Mouse (Mus musculus) right cerebral cortex, adult 2 months (tissue): ENCODE measurements around the gene Rybp.

ENCODE experiments used
- DNase-seq, 2 experiments: peaks; one replicate each; pipeline ENCODE4 v3.0.0; 2021 to 2022; ENCODE audit warnings: low spot score in 2 of 2

Rybp gene

DNA sequence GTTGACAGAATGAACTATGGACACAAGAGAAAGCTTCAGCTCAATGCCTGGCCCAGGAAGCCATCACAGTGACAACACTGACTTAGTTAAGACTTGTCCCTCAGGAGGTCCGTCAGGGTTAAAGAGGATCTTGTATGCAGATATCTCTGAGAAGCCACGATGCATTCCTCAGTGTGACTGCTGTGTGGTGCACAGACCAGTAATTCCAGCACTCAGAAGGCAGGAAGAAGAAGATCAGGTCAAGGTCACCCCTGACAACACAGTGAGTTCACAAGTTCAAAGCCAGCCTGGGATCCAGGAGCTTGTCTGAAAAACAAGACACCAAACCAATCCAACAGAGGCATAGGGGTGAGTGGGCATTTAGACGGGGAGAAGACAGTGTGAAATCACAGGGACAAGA, 67.3 kb downstream of the Rybp start:
- no peak for DNase-seq

DNA sequence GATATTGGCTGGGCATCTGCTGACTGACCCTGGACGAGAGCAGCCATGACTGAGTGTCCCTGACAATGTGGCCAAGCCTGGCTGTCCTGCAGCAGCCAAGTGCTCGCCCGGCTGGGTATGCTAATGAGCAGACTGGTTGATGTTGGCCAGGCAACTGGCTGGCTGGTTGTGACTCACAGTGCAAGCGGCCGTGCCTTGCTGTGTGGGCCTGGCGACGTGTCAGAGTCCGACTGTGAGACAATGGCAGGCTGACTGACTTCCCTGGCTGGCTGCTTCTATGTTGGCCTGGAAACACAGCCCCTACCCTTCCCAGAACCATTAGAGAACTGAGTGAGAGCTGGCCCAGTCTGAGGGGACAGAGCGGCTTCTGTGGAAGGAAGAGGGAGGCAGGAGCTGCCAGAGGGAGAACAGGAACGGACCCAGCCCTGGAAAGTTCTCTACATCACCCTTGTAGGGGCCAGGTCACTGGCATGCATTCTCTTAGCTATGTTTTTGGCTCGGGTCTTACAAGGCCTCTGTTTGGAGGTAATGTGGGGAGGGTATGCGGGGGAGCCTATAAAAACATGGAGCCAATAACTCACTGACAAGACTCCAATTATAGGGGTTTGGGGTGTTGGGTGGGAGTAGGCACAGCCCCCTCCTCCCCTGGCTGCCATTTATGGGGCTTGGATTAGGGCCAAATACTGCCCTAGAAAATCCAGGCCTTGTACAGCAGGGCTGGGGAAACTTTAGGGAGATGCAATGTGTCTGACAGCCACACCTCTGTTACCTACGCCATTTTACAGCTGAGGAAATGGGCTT, 68.5 kb downstream of the Rybp start:
- DNase-seq = peak; percentile 64 to 76

DNA sequence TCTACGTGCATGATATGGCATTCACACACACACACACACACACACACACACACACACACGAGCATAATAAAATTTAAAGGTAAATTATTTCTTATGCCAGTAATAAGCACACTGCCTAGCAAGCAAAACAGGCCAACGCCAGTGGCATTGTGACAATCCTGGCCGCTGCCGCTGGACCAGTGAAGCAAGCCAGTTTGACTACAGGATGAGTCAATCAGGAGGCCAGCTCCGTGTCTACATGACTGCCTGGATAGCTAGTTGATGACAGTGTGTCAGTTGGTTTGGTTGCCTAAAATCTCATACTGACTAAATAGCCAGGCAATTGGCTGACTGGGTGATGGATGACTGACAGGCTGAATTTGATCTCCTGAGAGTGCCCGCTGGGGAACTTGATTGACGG, 69.8 kb downstream of the Rybp start:
- no peak for DNase-seq

DNA sequence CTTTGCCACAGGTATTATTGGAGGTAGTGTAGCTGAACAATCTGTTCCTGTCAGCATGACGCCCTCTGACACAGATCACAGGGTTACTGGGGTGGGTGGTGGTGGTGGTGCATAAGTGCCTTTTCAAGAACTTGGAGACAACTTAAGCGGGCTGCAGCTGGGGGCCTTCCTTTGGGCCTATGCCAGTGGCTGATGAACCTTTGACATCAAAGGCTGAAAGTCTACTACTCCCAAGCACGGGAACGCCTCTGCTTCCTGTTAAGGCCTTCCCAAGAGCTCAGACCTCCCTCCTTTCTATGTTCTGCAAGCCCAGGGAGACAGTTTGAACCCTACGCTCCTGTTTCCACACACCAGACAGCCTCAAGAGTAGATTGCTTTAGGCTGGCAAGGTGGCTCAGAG, 70.3 kb downstream of the Rybp start:
- DNase-seq = no peak

DNA sequence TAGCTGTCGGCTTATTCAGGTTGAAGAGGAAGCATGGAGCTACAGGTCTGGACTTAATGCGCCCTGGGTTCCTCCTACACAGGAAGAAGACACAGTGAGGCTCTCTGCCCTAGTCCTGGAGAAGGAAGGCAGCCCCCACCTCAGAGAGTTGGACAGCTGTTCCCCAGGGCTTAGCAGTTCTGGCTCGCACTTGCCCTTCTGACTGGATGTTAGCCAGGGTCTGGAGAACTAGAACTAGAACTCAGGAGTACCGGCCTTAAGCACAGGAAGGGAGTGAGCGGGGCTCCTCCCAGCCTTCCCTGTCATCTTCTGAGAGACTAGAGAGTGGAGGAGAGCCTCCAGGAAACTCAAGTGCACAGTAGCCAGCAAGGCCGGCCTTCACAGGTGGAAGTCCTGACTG, 71.5 kb downstream of the Rybp start:
- DNase-seq = no peak

DNA sequence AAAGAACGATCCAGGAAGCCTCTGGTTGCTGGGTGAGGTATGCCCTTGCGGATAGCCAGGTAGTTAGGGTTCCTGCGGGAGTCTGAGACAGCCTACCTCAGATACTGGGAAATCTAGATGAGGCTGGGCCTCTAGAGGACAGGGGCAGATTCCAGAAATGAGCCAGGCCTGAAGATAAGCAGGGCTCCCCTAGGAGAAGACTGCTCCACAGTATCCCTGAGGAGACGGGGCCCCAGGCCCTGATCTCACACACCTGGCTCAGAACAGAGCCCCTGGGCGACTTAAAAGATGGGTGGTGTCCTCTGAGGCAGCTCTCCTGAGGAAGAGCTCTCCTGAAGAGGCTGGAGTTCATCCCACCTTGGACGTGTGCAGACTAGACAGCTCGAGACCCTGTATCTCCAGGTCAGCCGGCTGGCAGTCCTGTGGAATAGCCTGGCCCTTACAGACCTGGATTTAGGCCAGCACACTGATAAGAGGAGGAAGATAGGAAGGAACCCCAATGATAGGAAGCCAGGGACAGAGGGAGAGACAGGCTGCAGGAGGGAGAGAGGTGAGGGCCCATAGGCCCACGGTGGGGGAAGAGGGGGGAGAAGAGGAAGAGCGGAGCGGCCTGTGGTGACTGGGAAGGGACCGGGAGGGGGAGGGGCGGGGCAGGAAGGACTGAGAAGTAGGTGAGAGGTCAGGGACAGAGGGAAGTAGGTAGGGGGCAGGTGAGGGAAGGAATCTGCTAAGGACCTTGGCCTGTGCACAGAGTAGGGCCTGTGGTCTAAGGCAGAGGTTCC, 73.0 kb downstream of the Rybp start:
- DNase-seq = no peak

DNA sequence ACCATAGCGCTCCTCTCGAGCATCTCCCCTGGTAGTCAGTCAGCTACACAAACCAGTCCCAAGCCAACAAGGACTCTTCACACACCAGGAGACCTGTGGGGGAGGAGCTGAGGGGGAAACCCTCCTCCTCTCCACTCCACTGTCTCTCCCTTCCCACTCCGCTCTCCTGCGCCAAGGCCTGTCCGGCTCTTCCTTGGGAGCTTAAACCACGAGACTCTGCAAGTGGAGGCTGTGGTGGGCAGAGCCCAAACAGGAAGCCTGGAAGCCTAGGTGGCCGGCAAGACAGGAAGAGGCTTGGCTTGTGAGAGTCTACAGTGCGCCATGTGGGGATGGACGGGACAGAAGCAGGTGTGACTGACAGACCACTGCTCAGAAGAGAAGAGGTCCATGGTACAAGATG, 73.7 kb downstream of the Rybp start:
- DNase-seq = no peak

DNA sequence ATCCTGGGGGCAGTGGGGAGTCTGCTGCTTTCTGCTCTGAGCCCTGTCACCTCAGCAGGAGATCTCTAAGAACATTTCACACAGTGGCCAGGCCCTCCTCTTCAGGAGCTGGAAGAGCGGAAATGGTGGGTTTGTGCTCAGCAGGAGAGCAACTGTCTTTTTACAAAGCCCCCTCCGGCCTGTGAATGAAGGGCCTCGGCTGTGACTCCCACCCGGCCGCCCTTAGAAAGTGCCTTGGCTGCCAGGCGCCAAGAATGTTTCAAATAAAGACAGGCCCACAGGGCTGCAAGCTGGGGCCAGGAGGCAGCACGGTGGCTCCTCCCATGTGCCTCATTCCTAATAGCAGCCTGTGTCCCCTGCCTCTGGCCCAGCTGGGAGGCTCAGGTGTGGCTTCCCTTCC, 74.5 kb downstream of the Rybp start:
- DNase-seq = no peak

DNA sequence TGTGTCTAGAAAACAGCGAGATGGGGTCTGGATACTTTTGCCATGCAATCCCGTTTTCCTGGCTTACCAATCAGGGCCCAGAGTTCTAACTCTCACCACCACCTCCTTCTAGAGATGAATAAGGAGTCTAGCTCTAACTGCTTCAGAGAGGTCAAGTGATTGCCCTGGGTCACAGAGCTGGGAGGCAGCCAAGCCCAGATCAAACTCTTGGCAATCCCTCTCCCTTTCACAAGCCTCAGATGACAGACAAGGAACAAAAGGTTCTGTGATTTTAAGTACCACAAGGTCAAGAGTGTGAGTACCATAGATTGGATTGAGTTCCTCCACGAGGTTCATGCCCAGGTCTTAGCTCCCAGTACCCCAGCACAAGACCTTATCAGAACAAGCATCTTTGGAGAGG, 75.6 kb downstream of the Rybp start:
- DNase-seq = no peak

DNA sequence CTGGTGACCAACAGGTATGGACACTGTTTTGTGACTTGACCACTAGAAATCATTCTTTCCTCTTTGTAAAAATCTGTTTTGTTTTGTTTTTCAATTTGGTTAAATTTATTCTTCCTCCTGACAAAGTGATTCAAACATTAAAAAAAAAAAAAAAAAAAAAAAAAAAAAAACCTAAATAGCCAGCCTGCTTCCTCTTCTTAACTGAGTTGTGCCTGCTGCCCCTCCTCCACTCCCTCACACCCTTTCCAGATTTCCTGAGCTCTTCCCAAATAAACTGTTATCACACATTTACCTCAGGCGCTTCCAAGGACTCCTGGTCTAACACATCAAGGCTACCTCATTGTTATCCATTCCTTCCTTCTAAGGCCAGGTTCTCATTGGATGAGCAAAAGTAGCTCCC, 76.8 kb downstream of the Rybp start:
- no peak for DNase-seq

DNA sequence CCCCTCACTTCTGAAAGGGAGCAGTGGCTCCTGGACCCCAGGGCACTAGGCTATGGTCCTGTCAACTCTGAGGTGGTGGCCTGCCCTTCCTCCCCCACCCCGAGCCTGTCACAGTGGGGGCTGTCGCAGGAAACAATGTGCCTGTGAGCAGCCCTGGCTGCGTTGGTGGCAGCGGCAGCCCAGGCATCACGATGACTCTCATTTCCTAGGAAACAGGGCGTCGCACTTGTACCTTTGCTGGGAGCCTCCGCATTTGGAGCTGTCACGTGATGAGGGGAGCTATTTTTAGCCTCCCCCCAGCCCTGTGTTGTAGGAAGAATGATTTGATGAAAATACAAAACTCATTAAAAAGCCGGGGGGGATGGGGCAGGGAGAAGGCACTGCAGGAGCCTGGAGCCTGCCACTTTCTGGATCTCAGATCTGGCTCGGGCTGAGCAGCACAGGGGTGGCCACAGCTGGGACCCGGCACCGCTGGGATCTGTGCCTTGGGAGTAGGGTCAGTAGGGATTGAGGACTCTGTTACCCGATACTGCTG, 80.5 kb downstream of the Rybp start:
- DNase-seq = peak; percentile 90 to 91

DNA sequence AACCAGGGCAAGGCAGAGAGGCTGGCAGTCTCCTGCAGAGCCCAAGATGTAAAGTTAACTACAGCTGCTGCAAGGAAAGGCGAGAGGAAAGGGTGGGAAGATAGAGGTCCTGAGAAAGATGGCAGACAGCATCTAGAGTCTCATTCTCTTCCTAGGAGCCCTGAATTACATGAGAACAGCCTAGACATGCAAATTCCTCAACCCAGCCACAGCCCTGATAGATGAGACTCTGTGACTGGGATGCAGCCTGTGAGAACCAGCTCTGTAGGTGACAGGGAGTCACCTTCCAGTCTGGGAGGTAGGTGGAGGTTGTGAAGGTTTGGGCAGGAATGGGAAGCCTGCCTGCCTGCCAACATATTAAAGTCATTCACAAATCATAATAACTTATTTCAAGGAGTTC, 81.0 kb downstream of the Rybp start:
- DNase-seq = no peak

DNA sequence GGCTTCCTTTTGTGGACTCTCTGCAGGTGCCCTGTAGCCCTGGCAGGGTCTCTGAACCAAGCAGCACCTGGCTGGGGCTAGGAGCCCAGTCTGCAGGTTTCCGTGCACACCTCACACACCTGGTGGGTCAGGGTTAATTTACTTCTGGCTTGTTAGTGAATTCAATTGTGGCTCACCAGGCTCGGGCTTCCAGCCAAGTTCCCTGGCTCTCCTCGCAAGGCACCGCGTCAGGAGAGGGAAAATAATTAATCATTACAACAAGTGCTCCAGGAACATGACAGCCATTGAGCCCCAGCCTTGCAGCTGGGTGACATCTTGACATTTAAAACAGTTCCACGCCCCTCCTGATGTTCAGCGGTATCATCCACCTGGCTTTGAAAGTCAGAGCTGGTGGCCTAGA, 82.8 kb downstream of the Rybp start:
- no peak for DNase-seq

DNA sequence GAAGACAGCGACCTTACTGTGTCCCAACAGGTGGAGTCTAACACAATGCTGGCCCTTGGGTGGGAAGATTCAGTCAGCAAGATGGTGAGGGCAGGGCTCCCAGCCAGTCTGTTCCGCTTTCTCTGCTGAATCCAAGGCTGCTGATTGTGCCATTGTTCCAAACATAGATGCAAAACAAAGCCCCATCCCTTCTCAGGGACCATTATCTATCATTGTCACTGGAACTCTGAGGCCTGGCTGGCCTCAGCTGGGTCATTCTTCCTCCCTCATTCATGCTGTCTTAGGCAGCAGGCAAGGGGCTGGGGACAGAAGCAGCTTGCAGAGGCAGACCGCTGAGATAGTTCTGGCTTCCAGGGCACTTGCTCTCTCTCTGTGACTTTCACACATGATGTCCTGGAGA, 83.8 kb downstream of the Rybp start:
- no peak for DNase-seq

DNA sequence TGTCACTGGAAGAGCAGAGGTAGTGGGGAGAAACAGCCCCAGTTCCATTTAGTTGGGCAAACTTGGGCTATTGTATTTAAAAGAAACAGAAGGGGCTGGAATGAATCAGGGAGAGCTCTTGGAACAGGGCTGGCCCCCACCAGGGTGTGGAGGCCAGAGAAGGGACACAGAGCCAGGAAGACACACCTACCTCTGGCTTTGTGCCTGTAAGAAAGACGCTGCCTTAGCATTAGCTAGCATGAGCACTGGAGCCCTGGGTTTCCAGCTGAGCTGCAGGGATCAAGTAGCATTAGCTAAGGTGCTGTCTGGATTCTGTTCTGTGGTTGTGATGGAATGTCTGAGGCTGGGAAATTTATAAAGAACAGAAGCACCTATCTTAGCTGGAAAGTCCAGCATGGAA, 85.2 kb downstream of the Rybp start:
- no peak for DNase-seq

DNA sequence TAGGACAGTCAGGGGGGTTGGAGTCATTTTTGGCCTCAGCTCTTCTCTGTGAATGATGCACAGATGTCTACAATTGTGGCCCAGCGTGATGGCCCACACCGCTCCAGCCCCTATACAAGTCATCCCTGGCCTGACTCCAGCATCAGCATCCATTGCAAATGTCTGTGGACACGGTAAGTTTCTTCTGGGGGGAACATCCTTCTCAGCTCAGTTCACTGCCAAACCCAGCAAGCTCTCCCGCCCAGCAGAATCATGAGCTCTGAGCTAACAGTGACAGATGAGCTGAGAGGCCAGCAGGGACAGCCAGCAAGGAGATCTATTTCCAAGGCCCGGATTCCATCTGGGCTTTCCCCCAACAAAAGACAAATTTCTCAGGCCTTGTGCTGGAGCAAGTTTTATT, 90.2 kb downstream of the Rybp start:
- DNase-seq = no peak

DNA sequence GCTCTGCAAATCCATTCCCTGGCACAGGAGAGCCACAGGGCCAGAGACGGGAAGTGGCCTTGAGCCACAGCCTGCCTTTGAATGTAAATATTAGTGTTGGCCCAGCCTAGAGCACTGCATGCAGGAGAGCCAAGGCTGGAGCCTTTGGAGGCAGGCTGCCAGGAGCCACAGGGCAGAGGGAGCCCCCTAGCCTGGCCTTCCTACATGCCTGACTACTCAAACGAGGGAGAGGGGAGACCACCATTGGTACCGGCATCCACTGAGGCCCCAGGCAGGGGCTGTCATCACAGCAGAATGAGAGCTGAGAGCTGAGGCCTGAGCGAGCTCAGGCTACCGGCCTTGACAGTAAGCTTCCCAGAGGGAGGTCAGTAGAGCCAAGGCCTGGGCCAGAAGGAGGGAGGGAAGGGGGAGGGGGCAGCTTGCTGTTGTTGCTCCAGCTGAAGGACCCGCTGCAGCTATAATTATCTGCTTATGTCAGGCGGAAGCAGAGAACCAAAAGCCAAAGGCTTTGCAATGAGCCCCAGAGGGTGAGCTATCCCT, 91.3 kb downstream of the Rybp start:
- no peak for DNase-seq

DNA sequence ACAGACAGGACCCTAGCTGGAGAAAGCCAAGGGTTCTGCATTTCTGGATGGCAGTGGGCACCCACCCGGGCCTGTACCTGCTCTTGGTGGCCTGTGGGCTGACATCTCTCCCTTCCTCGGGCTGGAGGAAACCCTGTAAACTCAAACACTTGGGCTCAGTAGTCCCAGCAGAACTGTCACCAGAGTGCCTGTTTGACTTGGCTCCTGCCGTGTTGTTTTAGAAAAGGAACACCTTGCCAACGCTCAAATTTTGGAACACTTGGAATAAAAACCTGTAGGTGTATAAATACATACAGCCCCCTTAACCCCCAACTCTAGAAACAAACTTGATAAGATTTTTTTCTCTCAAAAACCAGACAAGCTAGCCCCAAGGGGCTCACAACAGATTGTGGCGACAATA, 92.2 kb downstream of the Rybp start:
- DNase-seq = no peak

DNA sequence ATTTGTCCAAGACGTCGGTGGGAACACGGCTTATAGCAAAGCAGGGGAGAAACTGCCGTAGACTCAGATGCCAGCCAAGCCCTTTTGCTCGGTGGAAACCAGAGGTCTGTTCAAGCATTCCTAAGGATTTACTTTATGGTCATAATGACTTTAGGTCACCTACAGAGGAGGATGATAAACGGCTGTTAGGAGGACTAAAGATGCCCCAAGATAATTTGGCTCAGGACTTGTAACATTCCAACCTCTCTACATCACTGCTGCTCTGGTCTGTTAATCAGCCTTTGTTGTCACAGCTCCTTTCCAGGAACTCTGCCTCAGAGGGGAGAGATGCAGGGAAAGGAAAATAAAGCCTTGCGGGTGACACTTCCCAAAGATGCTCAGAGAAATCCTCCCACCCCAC, 93.5 kb downstream of the Rybp start:
- no peak for DNase-seq

DNA sequence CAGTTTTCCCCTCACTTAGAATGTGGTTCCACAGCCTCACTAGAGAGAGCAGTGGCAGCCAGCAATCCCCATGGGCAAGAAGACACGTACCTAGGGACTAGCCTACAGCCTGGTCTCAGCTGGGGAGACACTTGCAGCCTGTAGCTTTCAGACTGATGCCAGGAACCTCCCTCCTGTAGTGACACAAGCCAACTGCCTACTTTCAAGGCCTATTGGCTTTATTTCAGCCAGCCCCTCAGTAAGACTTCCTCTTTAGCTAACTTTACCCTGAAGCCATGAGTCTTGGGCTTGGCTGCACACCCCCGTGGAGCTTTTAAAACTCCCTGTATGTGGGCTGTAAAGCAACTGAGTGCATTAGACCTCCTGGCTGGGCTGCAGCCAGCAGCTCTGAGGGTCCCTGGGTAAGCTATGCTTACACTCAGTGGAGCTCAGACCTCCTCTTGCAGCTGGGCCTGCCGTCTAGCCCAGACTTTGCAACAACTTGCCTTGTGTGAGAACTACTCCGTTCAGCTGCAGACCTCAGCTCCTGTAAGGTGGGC, 94.5 kb downstream of the Rybp start:
- DNase-seq = no peak

DNA sequence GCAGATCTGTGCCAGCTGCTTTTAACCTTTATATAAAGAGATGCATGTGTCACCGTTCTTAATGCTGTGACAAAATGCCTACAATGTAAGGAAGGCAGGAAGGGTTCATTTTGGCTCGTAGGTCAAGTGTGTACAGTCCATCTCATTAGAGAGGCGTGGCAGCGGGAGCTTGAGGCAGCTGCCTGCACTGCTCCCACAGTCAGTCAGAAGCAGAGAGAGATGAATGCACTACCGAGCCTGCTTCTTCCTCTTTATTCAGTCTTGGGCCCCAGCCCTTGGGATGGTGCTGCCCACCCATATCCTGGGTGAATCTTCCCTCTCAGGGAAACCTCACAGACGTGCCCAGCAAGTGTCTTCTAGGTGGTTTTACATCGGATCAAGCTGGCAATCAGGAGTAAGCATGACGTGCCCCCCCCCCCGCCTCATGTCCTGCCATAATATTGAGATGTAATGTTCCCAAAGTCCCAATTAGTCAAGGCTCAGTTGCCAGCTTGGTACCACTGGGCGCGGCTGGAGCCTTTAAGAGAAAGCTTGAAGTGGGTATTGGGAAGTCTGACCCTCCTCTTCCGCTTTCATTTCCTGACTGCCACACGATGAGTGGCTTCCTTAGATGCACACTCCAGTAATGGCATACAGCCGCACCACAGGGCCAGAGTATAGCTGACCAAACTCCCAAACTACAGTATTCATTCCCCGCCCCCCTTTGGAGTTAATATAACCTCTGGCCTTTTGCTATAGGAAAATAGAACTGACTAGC, 96.3 kb downstream of the Rybp start:
- DNase-seq = no peak

DNA sequence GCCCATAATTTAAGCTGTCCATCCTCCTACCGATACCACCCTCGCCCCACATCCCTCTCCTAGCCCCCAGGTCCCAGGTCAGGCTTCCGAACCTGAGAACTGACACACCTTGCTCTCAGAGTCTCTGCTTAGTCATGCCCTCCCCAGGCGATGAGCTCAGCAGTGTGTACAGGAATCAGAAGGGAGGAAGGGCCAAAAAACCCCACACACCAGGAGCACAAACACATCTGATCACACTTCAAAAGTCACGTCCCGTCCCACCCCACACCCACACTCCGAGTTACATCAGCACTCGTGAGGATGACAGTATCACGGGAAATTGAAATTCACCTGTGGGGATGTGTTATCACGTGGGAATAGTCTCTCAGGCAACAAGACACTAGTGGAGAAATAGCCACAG, 97.0 kb downstream of the Rybp start:
- DNase-seq = peak in 1 of 2 experiments; percentile 19
